Mouse (Mus musculus) limb, embryonic 10.5 days (tissue): ENCODE measurements at regions not wholly inside any gene's neighbourhood (a gene's known extent, or its start where the extent isn't known, plus 50 kb on each side); places are given as distances from the start of the nearest gene placed in this dataset.
A peak's percentile ranks its signal among the peaks of the same experiment; 100 is the strongest.

Experiments used
- DNase-seq: peaks from one replicate; pipeline ENCODE4 v3.0.0-alpha.2; 2017; ENCODE audit warnings: low spot score
- H3K27ac ChIP-seq: fragments of 300-500 bp; sonication (generic); 2 replicates; pipeline ENCODE4 v1.5.1; 2016; ENCODE audit warnings: mild to moderate bottlenecking
- H3K27me3 ChIP-seq: fragments of 300-500 bp; sonication (generic); 2 replicates; pipeline ENCODE4 v1.6.1; 2016; ENCODE audit warnings: low read depth, mild to moderate bottlenecking; ENCODE audit not compliant: poor library complexity, severe bottlenecking
- H3K36me3 ChIP-seq: fragments of 300-500 bp; sonication (generic); 2 replicates; pipeline ENCODE4 v1.6.1; 2016; ENCODE audit warnings: mild to moderate bottlenecking, moderate library complexity
- H3K4me1 ChIP-seq: fragments of 300-500 bp; sonication (generic); 2 replicates; pipeline ENCODE4 v1.6.1; 2016
- H3K4me3 ChIP-seq: fragments of 300-500 bp; sonication (generic); 2 replicates; pipeline ENCODE4 v1.5.1; 2016; ENCODE audit warnings: mild to moderate bottlenecking, moderate library complexity
- H3K9me3 ChIP-seq: fragments of 300-500 bp; sonication (generic); replicated peaks from 2 replicates; pipeline ENCODE4 v1.6.1; 2016; ENCODE audit warnings: mild to moderate bottlenecking
- WGBS: fragments of 180-500 bp; shearing (Covaris S2); methylation state at CpG from one replicate; pipeline ENCODE4 v1.1.7; 2016; 5-methylcytosine and 5-hydroxymethylcytosine counted together

DNA sequence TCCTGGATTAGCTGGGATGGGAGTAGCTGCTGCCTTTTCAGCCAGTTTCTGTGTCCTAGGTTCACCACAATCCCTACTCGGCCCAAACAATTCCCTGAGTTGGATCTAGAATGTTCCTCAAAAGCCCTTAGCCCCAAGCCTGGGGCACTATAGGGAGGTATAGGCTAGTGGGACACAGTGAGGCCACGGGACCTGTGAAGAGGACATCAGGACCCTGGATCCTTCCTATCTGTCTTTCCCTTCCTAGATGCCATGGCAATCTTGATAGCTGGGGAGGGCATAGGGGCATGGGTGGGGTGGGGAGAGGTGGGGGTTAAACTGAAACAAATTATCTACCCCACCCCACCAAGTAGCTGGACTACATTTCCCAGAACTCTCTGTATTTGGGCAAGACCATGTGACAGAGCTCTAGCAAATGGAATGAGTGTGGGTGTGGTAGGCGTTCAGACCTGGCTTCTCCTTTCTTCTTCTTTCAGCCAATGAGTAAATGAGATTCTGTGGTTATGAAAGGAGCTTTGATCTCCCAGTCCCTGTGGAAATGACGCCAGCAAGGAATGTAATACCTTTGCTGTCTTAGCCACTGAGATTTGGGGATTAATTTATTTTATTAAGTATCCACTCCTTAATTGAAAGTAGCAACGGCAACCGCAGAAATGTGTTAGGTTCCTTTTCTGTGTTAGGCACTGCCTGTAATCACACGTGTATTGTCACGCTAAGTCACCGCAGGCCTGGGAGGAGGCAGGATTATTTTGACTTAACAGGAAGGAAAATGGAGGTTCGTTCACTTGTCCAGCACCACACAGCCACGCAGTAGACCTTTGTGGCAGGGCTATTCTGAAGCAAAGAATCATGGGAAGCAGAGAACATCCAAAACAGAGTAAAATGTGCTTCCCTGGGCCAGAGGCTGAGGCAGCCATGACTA is 246.6 kb downstream of the Cbln1 start:
- DNase-seq: no peak
- H3K27ac ChIP-seq: 0 out of 2 replicates have a peak overlapping the region, but pooled peaks have one; percentile 26
- no peaks in the 10 kb centered on the region for H3K27me3 ChIP-seq
- WGBS: 81% methylated on average over 11 of the region's 11 CpGs
- no peaks in the 10 kb centered on the region for H3K9me3 ChIP-seq
- peaks cover 8% of the 10 kb centered on the region for H3K4me1 ChIP-seq
- no peaks in the 10 kb centered on the region for H3K36me3 ChIP-seq
- H3K4me3 ChIP-seq: no peak overlapping the region

DNA sequence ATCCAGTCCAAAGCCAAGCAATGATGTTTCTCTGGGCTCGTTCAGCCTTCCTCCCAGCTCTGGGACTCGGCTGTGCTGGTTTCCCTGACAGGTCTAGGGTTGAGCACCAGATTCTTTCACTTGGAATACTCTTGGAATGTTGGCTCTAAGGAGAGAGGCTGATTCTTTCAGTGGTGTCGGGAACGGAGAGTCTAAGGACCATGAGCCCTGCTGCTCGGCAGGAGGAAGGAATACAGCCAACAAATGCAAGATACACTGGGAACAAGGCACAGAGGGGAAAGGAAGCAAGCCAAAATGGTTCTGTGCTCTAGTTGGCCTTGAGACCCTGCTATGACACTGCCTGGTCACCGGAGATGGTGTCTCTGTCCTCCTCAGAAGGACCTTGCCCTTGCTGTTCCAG is 251.8 kb downstream of the Cbln1 start:
- WGBS: 85% methylated on average over 6 of the region's 6 CpGs
- H3K4me1 ChIP-seq: peaks cover 33% of the 10 kb centered on the region
- DNase-seq: no peak

DNA sequence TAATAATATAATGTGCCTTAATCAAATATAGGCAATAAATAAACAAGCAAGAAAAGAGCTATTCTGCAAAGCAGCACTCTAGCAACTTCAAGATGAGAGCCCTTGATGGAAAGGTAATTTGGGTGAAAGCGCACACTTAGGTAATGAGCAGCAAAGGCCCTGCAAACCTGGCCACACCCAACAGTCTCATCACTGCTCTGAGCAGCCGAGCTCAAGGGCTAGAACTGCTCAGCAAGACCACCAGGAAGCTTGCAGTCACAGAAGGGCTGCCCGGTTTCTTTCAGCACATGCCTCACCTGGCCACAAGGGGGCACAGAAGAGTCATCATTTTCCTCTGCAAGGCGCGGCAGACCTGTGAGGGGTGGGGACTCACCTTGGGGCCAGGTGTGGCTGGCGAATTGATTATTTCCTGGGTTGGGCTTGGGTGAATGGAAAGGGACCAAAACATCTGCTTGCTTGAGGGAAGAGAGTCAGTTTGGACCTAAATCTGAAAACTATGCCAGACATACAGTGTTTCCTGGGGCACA is 253.4 kb downstream of the Cbln1 start:
- H3K4me3 ChIP-seq: no peak overlapping the region
- no peaks in the 10 kb centered on the region for H3K9me3 ChIP-seq
- no peak overlapping the region for H3K27ac ChIP-seq
- no peaks in the 10 kb centered on the region for H3K36me3 ChIP-seq
- WGBS: 15% methylated on average over 6 of the region's 6 CpGs
- peak; percentile 74 for DNase-seq
- H3K27me3 ChIP-seq: peaks cover 30% of the 10 kb centered on the region
- peaks cover 44% of the 10 kb centered on the region for H3K4me1 ChIP-seq

More for the DNA sequence above, 251.8 kb downstream of the Cbln1 start:
- Histone ChIP-seq H3K27me3 (peaks cover 23% of the 10 kb centered on the region), H3K4me3 (no peak overlapping the region), H3K27ac (no peak overlapping the region), H3K36me3 (no peaks in the 10 kb centered on the region), H3K9me3 (no peaks in the 10 kb centered on the region)

DNA sequence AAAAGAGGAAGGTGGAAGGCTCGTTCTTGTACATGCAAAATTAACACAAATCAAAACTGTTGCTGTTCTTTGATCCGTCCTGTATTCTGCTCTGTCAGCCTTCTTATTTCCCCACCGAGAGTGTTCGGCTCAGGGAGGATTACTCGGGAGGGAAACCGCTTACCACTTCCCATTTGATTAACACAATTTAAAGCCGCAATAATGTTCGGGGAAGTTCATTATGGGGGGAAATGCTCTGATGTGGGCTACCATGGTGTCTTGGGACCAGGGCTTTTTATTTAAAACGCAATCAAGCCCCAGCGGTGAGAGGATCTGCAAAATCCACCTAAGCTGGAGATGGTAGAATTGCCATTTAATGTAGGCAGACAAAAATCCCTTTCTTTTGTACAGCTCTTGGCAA is 257.4 kb downstream of the Cbln1 start:
- WGBS: 80% methylated on average over 10 of the region's 10 CpGs
- Histone ChIP-seq H3K27ac (0 out of 2 replicates have a peak overlapping the region, but pooled peaks have one; percentile 23), H3K27me3 (peaks cover 30% of the 10 kb centered on the region), H3K36me3 (no peaks in the 10 kb centered on the region), H3K4me3 (no peak overlapping the region), H3K4me1 (peaks cover 40% of the 10 kb centered on the region), H3K9me3 (no peaks in the 10 kb centered on the region)
- no peak for DNase-seq

DNA sequence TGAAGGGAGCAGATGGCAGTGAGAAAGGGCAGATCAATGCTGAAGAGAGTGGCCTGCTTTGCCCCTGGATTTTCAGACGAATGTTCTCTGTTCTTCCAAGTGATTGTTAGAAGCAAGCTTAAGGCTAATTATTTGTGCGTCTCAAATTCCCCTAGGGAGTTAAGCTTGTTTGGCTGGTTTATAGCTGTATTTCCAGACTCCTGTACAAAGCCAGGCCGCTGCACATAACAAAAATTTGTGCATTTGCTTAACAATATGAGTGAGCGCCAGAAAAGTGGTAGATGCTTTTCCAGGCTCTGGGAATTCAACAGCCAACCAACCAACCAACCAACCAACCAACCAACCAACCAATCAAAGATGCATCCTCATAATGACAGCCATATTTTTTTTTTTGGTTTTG is 261.9 kb downstream of the Cbln1 start:
- DNase-seq: no peak
- Histone ChIP-seq H3K4me1 (peaks cover 52% of the 10 kb centered on the region), H3K9me3 (no peaks in the 10 kb centered on the region), H3K36me3 (no peaks in the 10 kb centered on the region), H3K27ac (no peak overlapping the region), H3K27me3 (0 out of 2 replicates have a peak, but pooled peaks cover 7% of the 10 kb centered on the region), H3K4me3 (no peak overlapping the region)
- WGBS: 57% methylated on average over 4 of the region's 4 CpGs

DNA sequence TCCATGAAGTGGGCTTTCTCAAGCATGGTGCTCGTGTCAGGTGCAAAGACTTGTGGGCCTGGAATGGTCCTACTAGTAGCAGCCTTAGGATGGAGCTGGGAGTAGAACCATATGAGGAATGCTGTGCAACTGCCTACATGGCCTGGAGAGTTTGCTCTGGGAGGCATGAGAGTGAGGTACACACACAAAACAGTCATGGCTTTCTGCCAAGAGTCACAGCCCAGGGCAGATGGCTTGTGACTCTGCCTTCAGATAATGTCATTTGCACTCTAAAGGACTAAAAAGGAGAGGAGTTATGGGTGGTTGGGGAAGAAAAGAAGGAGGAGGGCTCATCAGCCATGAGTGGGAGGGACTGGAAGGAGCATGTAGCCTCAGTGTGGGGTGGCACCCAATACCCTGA is 263.1 kb downstream of the Cbln1 start:
- H3K4me1 ChIP-seq: peaks cover 41% of the 10 kb centered on the region
- H3K36me3 ChIP-seq: no peaks in the 10 kb centered on the region
- WGBS: 84% methylated on average over 1 of the region's 1 CpGs
- no peaks in the 10 kb centered on the region for H3K27me3 ChIP-seq
- H3K4me3 ChIP-seq: no peak overlapping the region
- DNase-seq: no peak
- H3K27ac ChIP-seq: peak overlapping the region; percentile 9; the same call in 1 of the 2 replicates
- H3K9me3 ChIP-seq: no peaks in the 10 kb centered on the region

DNA sequence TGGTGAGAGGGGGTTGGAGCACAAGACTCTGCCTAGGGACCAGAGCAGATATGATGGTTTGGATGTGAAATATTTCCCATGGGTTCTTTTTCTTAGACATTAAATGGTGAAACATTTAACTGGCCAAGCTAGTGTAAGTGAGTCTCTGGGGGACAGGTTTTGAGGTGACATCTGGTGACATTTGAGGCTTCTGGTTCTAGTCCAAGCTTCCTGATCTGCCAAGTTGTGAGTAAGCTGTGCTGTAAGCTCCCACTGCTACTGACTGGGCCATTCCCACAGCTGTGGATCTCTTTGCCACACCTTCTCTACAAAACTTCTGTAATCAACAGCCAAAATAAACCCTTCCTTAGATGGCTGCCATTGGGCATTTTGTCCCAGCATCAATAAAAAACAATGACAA is 264.4 kb downstream of the Cbln1 start:
- H3K4me3 ChIP-seq: no peak overlapping the region
- no peaks in the 10 kb centered on the region for H3K27me3 ChIP-seq
- peaks cover 44% of the 10 kb centered on the region for H3K4me1 ChIP-seq
- peak overlapping the region; percentile 46; the same call in 1 of the 2 replicates for H3K27ac ChIP-seq
- H3K9me3 ChIP-seq: no peaks in the 10 kb centered on the region
- no peak for DNase-seq
- no peaks in the 10 kb centered on the region for H3K36me3 ChIP-seq

DNA sequence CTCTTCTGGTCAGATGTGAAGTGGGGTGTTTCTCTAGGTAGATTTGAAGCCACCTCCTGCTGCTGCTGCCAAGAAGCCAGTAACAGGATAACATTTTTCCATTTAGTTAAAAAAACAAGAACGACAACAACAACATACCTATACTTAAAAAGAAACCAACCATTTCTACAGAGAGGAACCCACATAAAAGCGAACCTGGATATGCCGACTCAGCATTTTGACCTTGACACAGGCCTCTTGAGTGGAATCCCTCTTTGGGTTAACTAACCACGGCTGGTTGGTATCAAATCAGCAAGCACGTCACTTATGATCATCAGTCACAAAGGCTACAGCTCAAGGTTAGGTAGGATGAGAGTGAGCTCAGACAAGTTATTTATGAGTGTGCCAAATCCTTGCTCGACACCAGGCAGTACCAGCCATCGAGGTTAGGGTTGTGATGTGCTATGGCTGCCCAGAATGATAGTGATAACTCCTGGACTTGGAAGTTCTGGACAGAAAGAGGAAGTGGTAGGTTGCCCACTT is 269.7 kb downstream of the Cbln1 start:
- Histone ChIP-seq H3K4me3 (no peak overlapping the region), H3K4me1 (peaks cover 44% of the 10 kb centered on the region), H3K27me3 (no peaks in the 10 kb centered on the region), H3K9me3 (no peaks in the 10 kb centered on the region), H3K27ac (no peak overlapping the region), H3K36me3 (no peaks in the 10 kb centered on the region)
- WGBS: 83% methylated on average over 7 of the region's 7 CpGs
- no peak for DNase-seq

DNA sequence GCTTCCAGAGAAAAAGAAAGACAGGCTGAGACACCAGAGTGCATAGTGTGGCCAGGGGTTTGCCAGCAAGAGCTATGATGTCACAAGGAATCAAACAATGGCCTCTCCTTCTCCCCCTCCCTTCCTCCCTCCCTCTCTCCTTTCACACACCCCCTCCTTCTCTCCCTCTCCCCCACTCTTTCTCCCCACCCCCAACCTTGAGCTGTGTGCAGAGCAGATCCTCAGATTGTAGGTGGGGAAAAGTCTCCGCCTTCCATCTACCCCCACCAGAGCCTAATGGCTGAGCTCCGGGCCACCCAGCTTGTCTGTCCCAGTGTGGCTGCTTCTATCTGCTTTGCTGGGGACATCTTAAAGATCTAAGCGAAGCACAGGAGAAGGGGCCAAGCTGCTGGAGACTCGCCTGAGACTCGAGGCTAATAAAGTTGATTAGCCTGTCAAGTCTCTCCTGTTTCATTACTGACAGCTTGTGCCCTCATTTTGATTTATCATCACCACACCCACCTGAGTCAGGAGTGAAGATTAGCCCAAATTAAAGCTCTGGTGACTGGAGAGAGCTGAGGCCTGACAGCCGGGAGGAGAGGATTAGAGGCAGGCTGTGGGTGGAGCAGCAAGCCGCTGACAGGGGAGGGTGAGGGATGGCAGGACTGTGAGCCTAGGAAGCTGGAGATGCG is 272.8 kb downstream of the Cbln1 start:
- H3K27me3 ChIP-seq: no peaks in the 10 kb centered on the region
- H3K9me3 ChIP-seq: no peaks in the 10 kb centered on the region
- WGBS: 2% methylated on average over 8 of the region's 8 CpGs
- H3K27ac ChIP-seq: peak overlapping the region; percentile 79
- peak; percentile 61 for DNase-seq
- H3K4me3 ChIP-seq: peak overlapping the region; percentile 25; the same call in 1 of the 2 replicates
- no peaks in the 10 kb centered on the region for H3K36me3 ChIP-seq
- H3K4me1 ChIP-seq: peaks cover 55% of the 10 kb centered on the region

DNA sequence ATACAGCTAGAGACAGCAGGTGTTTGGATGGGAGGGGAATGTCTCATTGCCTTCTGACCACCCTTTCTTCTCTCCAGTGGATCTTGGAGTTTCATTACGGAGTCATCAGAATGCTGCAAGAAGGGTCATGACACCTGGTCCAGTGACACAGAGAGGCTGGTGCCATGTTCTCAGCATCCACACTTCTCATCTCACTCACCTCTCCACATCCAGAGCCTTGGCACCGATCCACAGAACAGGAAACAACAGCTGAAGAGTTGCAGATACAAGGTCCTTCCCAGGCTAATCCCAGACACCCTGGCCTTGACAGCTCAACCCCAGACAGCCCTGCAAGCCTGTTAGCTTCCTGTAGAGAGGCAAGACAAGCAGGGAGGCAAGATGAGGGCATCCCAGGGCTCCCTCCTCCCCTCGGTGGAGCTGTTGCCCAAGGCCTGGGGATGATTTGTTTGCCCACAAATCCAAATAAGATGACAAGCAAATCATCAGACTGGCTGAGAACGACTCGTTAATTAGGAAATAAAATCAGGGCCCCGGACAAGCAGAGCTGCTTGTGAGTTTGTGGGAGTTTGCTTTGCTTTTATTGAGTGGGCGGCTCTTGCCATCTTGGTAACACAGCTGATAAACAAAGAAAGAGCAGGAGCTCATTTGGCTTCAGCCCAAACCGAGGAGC is 274.4 kb downstream of the Cbln1 start:
- Histone ChIP-seq H3K4me1 (peaks cover 53% of the 10 kb centered on the region), H3K27ac (peak overlapping the region; percentile 62; the same call in 1 of the 2 replicates), H3K9me3 (no peaks in the 10 kb centered on the region), H3K27me3 (no peaks in the 10 kb centered on the region; the same call in 1 of the 2 replicates), H3K4me3 (no peak overlapping the region), H3K36me3 (no peaks in the 10 kb centered on the region)
- WGBS: 25% methylated on average over 8 of the region's 8 CpGs
- DNase-seq: no peak

DNA sequence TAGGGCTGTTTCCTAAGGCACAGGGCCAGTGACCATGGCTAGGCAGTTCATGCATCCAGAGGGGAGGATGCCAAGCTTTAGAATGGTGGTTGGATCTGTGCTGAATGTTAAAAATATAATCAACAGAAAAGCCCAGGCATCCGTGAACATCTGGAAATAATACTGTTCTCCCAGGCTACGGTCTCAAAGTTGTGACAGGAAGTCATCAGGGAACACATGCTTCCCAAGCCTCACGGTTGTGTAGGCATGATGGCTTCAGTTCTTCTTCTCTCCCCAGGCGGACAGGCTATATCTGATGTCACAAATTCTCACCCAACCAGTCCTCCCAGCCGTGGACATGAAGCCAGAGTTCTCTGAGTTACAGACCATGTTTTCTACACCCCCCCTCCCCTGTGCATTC is 275.4 kb downstream of the Cbln1 start:
- no peaks in the 10 kb centered on the region; the same call in 1 of the 2 replicates for H3K27me3 ChIP-seq
- peaks cover 53% of the 10 kb centered on the region for H3K4me1 ChIP-seq
- no peak overlapping the region for H3K4me3 ChIP-seq
- peak overlapping the region; percentile 68 for H3K27ac ChIP-seq
- 29% methylated on average over 5 of the region's 5 CpGs for WGBS
- no peaks in the 10 kb centered on the region for H3K36me3 ChIP-seq
- DNase-seq: no peak
- H3K9me3 ChIP-seq: no peaks in the 10 kb centered on the region

DNA sequence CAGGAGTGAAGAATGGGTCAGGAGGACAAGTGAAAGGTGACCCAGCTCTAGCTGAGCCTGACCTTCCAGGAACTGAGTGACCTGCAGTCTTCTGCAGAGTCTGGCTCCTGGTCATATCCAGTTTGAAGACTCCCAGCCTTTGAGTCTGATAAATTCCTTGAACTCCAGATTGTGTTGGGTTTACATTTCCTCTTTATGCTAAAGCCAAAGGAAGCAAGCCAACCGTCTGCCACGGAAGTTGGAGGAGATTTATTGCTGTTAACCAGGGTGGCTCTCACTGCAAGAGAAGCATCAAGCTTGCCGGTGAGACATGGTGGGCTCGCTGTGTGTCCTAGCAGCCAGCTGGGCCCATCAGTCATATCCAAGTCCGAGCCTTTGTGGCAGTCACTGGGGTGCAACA is 276.4 kb downstream of the Cbln1 start:
- peaks cover 54% of the 10 kb centered on the region for H3K4me1 ChIP-seq
- no peaks in the 10 kb centered on the region; the same call in 1 of the 2 replicates for H3K27me3 ChIP-seq
- 42% methylated on average over 5 of the region's 5 CpGs for WGBS
- no peak overlapping the region for H3K4me3 ChIP-seq
- H3K36me3 ChIP-seq: no peaks in the 10 kb centered on the region
- H3K9me3 ChIP-seq: no peaks in the 10 kb centered on the region
- H3K27ac ChIP-seq: peak overlapping the region; percentile 59
- DNase-seq: no peak
